In genomic region chr12:30036569-30037055, GRCm38 (mm10) we compare ENCODE assay signal across 8 mouse cellular contexts.
DNase-seq lines count a peak whose midpoint lies in the region; ATAC-seq lines count a peak whose summit lies in the region.

No protein-coding gene starts in this region.

- peak; percentile 28; the same call in 1 of the 2 replicates for ATAC-seq in forebrain, embryonic 12.5 days (ENCODE audit: low FRiP score)
- peak; percentile 32; the same call in 1 of the 2 replicates for ATAC-seq in stomach, embryonic 16.5 days (ENCODE audit: insufficient read depth, low FRiP score)
- ATAC-seq in kidney, embryonic 15.5 days (replicated peaks; ENCODE audit: low FRiP score) = no peak

- no peak overlapping the region for H3K4me3 ChIP-seq in forebrain, embryonic 12.5 days (replicated peaks)
- no peak overlapping the region for H3K4me3 ChIP-seq in stomach, embryonic 16.5 days (replicated peaks; ENCODE audit: low read length)
- no peak overlapping the region for H3K4me3 ChIP-seq in kidney, embryonic 15.5 days (replicated peaks)

- H3K4me2 ChIP-seq in forebrain, embryonic 12.5 days = no peak overlapping the region
- no peak overlapping the region for H3K4me2 ChIP-seq in stomach, embryonic 16.5 days (ENCODE audit: low read depth, low read length)
- no peak overlapping the region for H3K4me2 ChIP-seq in kidney, embryonic 15.5 days

- WGBS in forebrain, embryonic 12.5 days = 28% methylated on average over 4 of the region's 4 CpGs
- 67% methylated on average over 4 of the region's 4 CpGs for WGBS in stomach, embryonic 16.5 days
- 79% methylated on average over 4 of the region's 4 CpGs for WGBS in kidney, embryonic 15.5 days

- H3K36me3 ChIP-seq in forebrain, embryonic 12.5 days (replicated peaks) = no peaks in the 10 kb centered on the region
- no peaks in the 10 kb centered on the region for H3K36me3 ChIP-seq in stomach, embryonic 16.5 days (ENCODE audit: control insufficient read depth, insufficient read depth, low read length)
- H3K36me3 ChIP-seq in kidney, embryonic 15.5 days = no peaks in the 10 kb centered on the region

- H3K9ac ChIP-seq in forebrain, embryonic 12.5 days = no peak overlapping the region
- H3K9ac ChIP-seq in stomach, embryonic 16.5 days (ENCODE audit: low read length) = no peak overlapping the region
- no peak overlapping the region for H3K9ac ChIP-seq in kidney, embryonic 15.5 days

- H3K27me3 ChIP-seq in forebrain, embryonic 12.5 days = no peaks in the 10 kb centered on the region
- no peaks in the 10 kb centered on the region for H3K27me3 ChIP-seq in stomach, embryonic 16.5 days (ENCODE audit: control insufficient read depth, insufficient read depth, low read length)
- no peaks in the 10 kb centered on the region for H3K27me3 ChIP-seq in kidney, embryonic 15.5 days

- peaks cover 22% of the 10 kb centered on the region for H3K4me1 ChIP-seq in forebrain, embryonic 12.5 days
- 0 out of 2 replicates have a peak, but pooled peaks cover 3% of the 10 kb centered on the region for H3K4me1 ChIP-seq in stomach, embryonic 16.5 days (ENCODE audit: control insufficient read depth, insufficient read depth, low read length)
- H3K4me1 ChIP-seq in kidney, embryonic 15.5 days = peaks cover 4% of the 10 kb centered on the region; the same call in 1 of the 2 replicates

- no peaks in the 10 kb centered on the region for H3K9me3 ChIP-seq in forebrain, embryonic 12.5 days
- no peaks in the 10 kb centered on the region for H3K9me3 ChIP-seq in stomach, embryonic 16.5 days (replicated peaks; ENCODE audit: control insufficient read depth, low read length)
- H3K9me3 ChIP-seq in kidney, embryonic 15.5 days (replicated peaks) = no peaks in the 10 kb centered on the region

- peak overlapping the region; percentile 42; the same call in 1 of the 2 replicates for H3K27ac ChIP-seq in forebrain, embryonic 12.5 days
- H3K27ac ChIP-seq in stomach, embryonic 16.5 days (ENCODE audit: low read length) = no peak overlapping the region
- no peak overlapping the region for H3K27ac ChIP-seq in kidney, embryonic 15.5 days

- peak; percentile 20 for DNase-seq in right cerebral cortex, adult 18-20 months
- no peak for DNase-seq in right cerebral cortex, postnatal 36 days (ENCODE audit: low spot score in 2 of 2)
- DNase-seq in layer of hippocampus, postnatal 14 days (ENCODE audit: low spot score in 2 of 2) = peak; percentile 24 to 62
- no peak for DNase-seq in thymus, postnatal 0 days (ENCODE audit: low spot score)
- DNase-seq in spleen, postnatal 14 days (ENCODE audit: low spot score in 2 of 2) = no peak

Comparison
In these comparisons a context has a peak if more than half of its experiments do, and no peak if none do; other contexts are left out.
1. DNase-seq: peak in right cerebral cortex, adult 18-20 months (single experiment) and layer of hippocampus, postnatal 14 days (2 of 2); none in right cerebral cortex, postnatal 36 days (0 of 2), thymus, postnatal 0 days (single experiment) and spleen, postnatal 14 days (0 of 2).